Mouse (Mus musculus) lung, postnatal 14 days (tissue): ENCODE data around the gene Zc3h18.

ENCODE experiments used
- DNase-seq: peaks from one replicate; pipeline ENCODE4 v3.0.0; 2021

Gene Zc3h18

DNA sequence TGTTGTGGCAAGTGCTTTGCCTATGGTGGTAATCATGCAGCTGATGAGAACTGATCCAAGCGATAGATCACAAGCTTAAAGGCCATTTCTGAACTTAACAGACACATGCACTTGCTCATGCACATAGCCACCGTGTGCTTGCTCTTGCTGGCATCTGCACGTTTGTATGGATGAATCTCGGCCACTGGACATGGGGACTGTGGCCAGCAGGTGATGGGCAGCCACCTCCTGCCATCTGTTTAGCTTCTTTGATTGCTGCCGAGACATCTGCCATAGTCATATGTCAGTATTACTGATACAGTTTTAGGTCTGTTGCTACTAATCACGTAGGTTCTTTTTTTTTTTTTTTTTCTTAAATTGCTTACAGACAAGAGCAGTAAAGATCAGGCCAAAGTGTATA is 18.9 kb downstream of the Zc3h18 start:
- DNase-seq = no peak

- no peak for DNase-seq
These were observed 21.8 kb downstream of the Zc3h18 start for GRCm38 (mm10) chr8:122398186-122398585.

DNA sequence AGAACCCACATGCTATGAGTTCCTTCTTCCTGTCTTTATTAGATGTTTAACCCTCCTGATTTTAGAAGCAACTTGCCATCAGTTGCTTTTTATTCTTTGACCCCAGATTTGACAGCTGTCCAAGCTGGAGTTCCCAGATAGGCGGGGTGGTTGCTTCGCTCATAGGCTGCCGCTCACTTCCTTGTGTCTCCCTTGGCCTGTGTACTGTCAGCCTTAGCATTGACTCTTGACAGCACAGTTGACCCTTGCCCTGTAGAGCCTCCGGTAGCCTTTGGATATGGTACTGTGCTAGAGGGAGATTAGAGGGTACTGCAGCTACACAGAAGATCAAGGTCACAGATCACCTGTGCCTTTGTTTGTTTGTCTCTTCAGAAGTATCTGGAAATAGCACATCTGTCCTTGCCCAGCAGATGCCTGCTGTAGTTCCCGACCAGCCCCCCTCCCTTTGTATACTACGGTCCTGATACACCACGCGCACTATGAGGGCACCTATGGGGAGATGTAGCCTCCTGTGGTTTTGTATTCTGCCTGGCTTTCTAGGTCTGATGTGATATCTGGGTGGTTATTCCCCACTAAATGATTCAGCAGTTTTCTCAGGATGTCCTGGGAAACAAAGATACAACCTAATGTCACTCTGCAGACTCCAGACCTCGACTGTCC is 28.9 kb downstream of the Zc3h18 start:
- DNase-seq = no peak

DNA sequence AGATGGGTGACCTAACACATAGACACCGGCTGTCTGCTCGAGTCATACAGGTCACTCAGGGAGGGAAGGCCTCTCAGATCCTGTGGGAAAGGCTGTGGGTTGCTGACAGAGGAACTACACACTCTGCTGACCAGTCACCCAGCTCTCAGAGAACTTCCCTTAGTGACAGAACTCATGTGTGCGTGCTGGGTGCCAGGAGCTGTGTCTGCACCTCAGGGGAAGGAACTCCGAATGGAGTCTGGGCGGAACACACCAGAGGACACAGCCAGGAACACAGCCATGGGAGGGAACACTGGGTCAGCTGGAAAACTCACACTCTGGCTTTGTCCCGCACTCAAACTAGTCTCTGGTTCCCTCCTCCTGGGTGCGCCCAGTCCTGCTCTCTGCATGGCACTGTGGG is 31.3 kb downstream of the Zc3h18 start:
- DNase-seq = no peak

DNA sequence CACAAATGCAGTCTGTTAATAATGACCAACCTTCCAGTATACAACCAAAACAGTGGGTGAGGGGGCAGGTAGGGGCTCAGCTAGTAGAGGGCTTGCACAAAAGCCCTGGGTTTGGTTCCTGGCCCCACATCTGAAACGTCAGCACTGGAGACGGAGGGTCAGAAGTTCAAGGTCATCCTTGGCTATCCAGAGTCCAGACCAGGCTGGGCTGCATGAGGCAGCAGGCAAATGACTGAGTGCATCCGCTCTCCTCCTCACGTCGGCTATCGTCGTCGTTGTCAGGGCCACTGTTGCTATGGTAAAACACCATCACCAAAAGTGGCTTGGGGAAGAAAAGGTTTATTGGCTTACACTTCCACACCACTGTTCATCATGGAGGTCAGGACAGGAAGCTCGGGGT is 37.9 kb downstream of the Zc3h18 start:
- no peak for DNase-seq

GRCm38 (mm10) chr8:122415554-122415953 is 39.1 kb downstream of the Zc3h18 start:
- DNase-seq = no peak

- peak; percentile 41 for DNase-seq
These were observed 43.6 kb downstream of the Zc3h18 start for GRCm38 (mm10) chr8:122419881-122420555.

DNA sequence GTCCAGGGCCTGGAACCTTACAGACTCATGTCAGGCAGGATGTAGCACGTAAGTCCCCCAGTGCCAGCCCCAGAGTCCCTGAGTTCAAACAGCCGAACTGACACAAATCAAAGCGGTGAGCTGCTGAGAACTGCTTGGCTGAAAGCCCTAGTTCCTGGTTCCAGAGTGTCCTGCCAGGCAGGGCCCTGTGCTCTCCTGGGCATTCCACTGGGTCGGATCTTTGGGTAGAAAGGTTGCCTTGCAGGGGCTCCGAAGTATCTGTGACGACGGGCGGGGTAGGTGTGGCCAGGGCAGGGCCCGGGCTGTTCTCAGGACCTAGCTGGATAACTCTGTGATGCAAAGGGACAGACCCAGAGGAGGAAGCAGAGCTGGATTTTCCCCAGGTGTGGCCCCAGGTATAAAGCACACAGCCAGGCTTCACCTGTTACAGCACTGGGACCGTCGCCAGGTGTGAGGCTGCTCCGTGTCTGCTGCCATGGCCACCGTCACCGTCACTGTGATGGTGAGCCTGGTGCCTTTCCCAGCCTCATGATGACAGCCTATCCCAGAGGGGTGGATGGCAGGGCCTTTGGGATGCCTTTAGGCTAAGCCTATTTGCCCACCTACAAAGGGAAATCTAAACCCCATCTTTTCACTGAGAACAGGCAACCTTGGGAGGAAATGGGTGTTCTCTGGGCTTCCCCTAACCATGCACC is 45.1 kb downstream of the Zc3h18 start, which contains the start of gene Il17c:
Gene Il17c, plus strand, starts transcription at position 645 of the 695 bp plus-strand sequence.
- DNase-seq = no peak

DNA sequence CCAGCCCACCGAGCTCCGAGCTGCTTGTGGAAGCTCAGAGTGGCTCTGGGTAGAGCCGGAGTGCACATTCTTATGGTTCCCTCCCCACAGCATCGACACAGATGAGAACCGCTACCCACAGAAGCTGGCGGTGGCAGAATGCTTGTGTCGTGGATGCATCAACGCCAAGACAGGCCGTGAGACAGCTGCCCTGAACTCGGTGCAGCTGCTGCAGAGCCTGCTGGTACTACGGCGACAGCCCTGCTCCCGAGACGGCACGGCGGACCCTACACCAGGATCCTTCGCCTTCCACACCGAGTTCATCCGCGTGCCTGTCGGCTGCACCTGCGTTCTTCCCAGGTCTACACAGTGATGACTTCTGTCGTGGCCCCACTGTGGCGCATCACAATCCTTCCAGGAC is 46.8 kb downstream of the Zc3h18 start:
- no peak for DNase-seq

DNA sequence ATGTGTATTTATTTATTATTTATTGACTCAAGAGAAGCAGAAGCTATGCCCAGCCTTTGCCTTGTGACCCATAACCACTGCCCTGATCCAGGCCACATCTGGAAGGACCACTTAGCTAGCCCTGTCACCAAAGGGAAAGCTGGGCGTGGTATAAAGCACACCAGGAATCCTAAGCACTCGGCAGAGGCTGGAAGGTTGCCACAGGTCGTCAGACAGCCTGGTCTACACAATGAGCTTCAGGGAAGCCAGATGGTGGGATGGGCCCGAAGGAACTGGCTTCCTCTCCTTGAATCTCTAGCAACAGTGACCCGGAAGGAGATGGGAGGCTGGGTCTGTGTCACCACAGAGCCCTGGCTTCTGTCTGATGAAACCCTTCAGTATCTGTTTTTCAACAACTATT is 47.2 kb downstream of the Zc3h18 start:
- DNase-seq = peak; percentile 66

DNA sequence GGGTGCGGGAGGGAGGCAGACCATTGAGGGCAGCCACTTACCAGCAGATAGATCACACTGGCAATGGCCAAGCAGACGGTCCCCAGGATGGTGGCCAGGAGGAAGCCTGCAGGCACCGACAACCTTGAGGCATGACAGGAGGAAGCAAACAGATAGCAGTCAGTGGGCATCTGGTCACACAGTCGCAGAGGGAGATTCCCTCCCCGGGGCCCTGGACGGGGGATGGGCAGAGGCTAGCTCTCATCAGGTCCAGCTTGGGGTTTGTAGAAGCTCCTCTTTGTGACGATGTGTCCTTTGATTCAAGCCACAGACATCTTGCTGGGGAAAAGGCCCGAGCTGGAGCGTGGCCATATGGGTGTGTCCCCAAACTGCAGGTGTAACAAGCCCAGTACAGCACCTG is 49.7 kb downstream of the Zc3h18 start:
- DNase-seq = no peak

DNA sequence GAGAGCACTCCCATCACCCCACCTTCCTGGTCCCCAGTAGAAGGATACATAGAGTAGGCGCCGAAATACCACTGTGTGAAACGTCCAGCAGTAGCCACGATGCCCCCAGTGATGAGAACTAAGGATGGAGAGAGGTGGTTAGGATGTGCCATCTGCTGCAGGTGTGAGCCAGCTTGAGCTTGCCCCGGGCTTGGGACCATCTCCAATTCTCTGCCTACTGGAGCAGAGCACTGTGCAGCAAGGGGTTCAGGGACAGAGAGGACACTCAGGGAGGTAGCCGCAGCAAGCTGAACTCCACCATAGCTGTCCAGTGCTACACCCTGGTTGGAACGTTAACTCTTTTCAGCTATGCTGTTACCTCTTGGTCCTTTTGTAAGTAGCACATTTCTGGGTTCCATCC is 51.2 kb downstream of the Zc3h18 start:
- no peak for DNase-seq

DNA sequence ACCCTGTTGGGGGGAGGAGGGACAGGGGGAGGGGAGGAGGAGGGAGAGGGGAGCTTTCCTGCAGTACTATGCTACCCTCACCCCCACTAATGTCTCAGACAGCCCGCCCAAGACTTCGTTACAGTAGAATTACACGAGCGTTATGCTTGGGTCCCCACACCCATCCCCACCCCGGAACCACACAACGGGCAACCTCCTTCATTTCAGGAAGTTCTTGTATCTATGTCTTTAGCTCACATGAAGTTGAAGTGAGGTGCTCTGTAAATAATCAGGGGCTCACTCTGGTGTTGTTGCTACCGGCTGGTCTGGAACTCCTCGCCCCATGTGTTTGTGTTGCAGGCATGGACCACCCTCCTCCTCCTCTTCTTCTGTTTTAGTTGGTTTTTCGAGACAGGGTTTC is 51.8 kb downstream of the Zc3h18 start:
- DNase-seq = no peak

- DNase-seq = peak; percentile 41
These were observed 53.7 kb downstream of the Zc3h18 start for GRCm38 (mm10) chr8:122430058-122430636.

GRCm38 (mm10) chr8:122430646-122431045 is 54.2 kb downstream of the Zc3h18 start:
- no peak for DNase-seq

- peak; percentile 41 for DNase-seq
These were observed 55.5 kb downstream of the Zc3h18 start for GRCm38 (mm10) chr8:122431694-122432442.

DNA sequence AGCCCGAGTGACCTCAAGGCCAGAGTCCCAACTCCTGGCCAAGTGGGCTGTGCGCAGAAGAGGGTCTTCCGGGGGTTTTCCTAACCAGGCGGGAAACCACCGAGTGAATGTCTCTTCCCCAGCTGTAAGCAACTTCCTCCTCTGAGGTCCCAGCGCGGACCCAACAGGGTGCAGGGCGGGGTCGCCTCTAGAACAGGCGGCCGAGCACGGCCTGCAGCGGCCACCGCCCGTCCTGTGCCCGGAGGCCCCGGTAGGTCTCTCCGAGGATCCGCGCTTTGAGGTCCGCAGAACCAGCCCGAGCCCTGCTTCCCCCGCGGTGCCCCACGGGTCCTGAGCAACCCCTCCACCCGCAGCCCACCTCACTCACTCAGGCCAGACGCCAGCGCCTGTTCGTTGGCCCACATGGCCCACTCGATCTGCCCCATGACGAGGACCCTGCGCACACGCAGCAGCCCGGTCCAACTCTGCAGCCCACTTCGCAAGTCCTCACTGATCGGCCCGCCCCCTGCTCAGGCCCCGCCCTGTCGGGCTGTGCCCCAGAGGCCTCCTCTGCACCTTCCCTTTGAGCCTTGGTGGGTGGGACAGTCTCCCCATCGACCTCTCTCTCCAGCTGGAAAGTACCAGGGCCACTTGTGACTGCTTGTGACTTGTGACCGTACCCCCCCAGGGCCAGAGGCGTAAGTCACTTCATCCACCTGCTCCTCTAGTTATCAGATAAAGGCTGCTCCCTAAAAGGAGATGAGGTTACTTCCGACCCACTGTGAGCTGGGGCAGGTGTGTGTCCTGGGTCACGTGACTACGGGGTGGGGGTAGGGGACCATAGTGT is 56.2 kb downstream of the Zc3h18 start, which contains the start of gene Cyba:
Gene Cyba, minus strand, starts transcription at position 488 of the 826 bp plus-strand sequence.
- peak; percentile 86 for DNase-seq

DNA sequence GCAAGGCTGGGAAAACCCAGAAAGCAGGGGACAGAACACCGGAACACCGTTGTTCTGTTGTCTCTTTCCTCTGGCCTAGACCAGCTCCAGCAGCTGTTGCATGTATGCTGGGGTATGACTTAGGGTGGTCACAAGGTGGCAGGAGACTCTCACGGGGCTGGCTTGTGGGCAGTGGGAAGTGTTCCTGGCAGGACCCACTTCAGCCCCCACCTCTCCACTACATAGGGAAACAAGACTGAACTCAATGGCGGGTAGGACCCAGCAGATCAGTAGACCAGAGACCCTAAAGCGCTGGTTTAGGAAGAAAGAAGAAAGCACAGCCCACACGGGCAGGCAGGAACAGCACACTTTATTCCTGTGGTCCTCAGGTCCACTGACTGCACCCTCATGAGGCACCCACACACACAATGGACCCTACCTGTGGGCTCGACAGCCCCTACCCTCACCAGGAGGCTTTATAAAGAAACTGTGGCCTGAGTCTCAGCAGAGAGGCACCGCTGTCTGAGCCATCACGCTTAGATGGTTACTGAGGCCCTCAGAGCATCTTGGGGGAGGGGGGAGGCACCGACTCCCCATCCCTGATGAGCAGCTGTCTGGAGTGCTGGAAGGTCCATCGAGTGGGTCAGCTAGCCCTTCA is 57.0 kb downstream of the Zc3h18 start:
- DNase-seq = no peak

DNA sequence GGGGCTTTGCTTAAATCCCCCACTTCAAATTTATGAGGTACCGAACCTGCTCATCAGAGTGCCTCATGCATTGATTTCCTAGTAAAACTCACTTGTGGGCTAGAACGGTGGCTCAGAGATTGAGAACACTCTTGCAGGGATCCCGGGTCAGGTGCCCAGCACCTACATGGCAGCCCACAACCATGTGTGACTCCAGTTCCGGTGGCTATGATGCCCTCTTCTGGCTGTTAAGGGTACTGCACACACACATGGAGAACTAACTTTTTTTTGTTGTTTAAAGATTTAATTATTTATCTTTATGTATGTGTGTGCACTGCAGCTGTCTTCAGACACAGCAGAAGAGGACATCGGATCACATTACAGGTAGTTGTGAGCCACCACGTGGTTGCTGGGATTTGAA is 59.0 kb downstream of the Zc3h18 start:
- DNase-seq = no peak

DNA sequence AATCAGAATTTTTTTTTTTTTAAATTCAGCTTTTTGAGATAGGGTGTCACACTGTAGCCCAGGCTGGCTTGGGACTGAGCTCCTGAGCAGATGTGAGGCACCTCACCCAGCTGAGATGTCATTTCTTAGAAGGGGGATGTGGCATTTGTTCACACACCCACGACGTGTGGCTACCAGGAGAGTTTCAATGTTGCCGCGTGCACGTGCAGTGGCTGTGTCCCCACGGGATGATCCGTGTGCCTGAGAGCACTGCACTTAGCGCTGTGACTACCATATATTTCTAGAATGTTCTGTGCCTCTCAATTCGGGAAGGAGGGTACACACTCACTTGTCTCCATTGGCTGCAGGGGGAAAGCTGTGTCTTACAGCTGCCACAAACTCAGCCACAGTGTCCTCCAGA is 59.7 kb downstream of the Zc3h18 start:
- no peak for DNase-seq

- no peak for DNase-seq
These were observed 60.2 kb downstream of the Zc3h18 start for GRCm38 (mm10) chr8:122436586-122437125.
